Mouse (Mus musculus) lung, postnatal 0 days (tissue): ENCODE results near the gene Zranb1.

ENCODE experiments used
- CTCF ChIP-seq: IDR thresholded peaks from 2 replicates; pipeline ENCODE4 v1.5.1; 2016; ENCODE audit warnings: antibody characterized with exemption, mild to moderate bottlenecking
- EP300 ChIP-seq: IDR thresholded peaks from 2 replicates; pipeline ENCODE4 v1.6.1; 2016; ENCODE audit warnings: antibody characterized with exemption, mild to moderate bottlenecking, control low read depth

- TF ChIP-seq CTCF = peak; percentile 58
- TF ChIP-seq EP300 = no peak
Measured at GRCm38 (mm10) chr7:132884031-132884430, 46.9 kb upstream of the Zranb1 start.
